Mouse (Mus musculus): ENCODE results near the gene Actr3b. TPM values are rescaled to one million over a fixed set of nuclear protein-coding genes. Genes with fewer than 3 reads are reported as not detected.
"Not testable (repeated sequence)": the region's sequence is repeated elsewhere in the genome, so short reads cannot be mapped to it uniquely, and the experiment has no call there.

The Actr3b gene
- 48.7 and 49.3 TPM in 2 replicates for polyA plus RNA-seq (2015; fragmentation: Nextera tagmentation; extraction: Ambion mirVana)

- H3K36me3 ChIP-seq, result no peaks in the 10 kb centered on the region
- H3K4me2 ChIP-seq (replicated peaks), result peak within 1 kb of the TSS; percentile 50
- no peaks in the 10 kb centered on the region for H3K9me3 ChIP-seq
- H3K27ac ChIP-seq (replicated peaks), result no peak within 1 kb of the TSS
- 3% methylated on average over 45 of the region's 45 CpGs for WGBS
- no peaks in the 10 kb centered on the region for H3K27me3 ChIP-seq
- H3K4me1 ChIP-seq, result peaks cover 19% of the 10 kb centered on the region
- ATAC-seq (replicated peaks), result peak; percentile 98
- peak within 1 kb of the TSS; percentile 76 for H3K4me3 ChIP-seq
- H3K9ac ChIP-seq (replicated peaks), result peak within 1 kb of the TSS; percentile 70
These were observed at the start of gene Actr3b for GRCm38 (mm10) chr5:25759460-25760409. Actr3b (plus strand) TSS chr5:25759997.

- ATAC-seq (replicated peaks); H3K4me3 ChIP-seq; H3K4me2 ChIP-seq (replicated peaks); H3K9ac ChIP-seq (replicated peaks); H3K4me1 ChIP-seq; H3K27ac ChIP-seq (replicated peaks); H3K27me3 ChIP-seq; H3K9me3 ChIP-seq; H3K36me3 ChIP-seq: not testable (repeated sequence)
- WGBS, result 91% methylated on average over 4 of the region's 4 CpGs
These were observed 46.6 kb upstream of the Actr3b start for GRCm38 (mm10) chr5:25713001-25713706.

DNA sequence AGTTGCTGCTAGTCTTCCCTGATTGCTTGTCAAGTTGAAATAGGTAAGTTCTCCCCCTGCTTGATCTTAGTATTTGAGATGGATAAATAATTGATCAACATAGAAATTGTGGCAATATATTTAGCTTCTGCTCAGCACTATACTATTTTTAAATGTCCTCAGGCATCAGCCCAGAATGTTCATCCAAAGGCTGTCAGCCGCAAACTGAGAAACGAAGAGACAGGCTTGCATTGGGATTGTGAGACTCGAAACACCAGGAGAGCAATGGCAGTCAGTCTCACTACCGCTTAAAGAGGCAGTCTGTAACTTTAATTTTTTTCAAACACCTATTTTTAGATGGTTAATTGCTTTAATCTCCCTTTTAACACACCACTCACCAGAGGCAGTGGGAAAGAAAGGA lies 40.4 kb upstream of the Actr3b start:
- Histone ChIP-seq H3K27ac (replicated peaks) (no peak overlapping the region), H3K4me3 (no peak overlapping the region), H3K4me2 (replicated peaks) (no peak overlapping the region), H3K9me3 (no peaks in the 10 kb centered on the region), H3K4me1 (0 out of 2 replicates have a peak, but pooled peaks cover 4% of the 10 kb centered on the region), H3K27me3 (no peaks in the 10 kb centered on the region), H3K36me3 (no peaks in the 10 kb centered on the region), H3K9ac (replicated peaks) (no peak overlapping the region)
- no peak for ATAC-seq (replicated peaks)
- WGBS, result 59% methylated on average over 4 of the region's 4 CpGs

DNA sequence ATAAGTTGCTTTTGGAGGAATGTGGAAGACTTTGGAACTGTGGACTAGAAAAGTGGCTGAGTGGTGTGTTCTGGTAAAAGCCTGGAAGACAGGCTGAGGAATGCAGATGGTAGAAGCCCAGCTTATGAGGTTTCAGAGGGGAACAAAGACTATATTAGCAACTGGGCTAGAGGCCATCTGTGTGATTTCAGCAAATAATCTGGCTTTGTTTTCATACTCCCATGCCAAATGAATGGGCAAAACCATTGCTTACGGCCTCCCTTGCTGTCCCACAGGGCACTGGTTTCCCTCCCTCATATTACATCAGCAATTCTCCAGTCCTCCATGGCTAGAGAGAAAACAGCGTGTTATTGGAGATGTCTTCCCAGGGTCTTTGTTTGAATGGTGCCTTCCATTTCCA lies 36.8 kb upstream of the Actr3b start:
- H3K9ac ChIP-seq (replicated peaks), result no peak overlapping the region
- 59% methylated on average over 2 of the region's 2 CpGs for WGBS
- ATAC-seq (replicated peaks), result no peak
- H3K36me3 ChIP-seq, result no peaks in the 10 kb centered on the region
- H3K27me3 ChIP-seq, result no peaks in the 10 kb centered on the region
- no peak overlapping the region for H3K27ac ChIP-seq (replicated peaks)
- 0 out of 2 replicates have a peak, but pooled peaks cover 4% of the 10 kb centered on the region for H3K4me1 ChIP-seq
- H3K9me3 ChIP-seq, result no peaks in the 10 kb centered on the region
- H3K4me3 ChIP-seq, result no peak overlapping the region
- H3K4me2 ChIP-seq (replicated peaks), result no peak overlapping the region

- Histone ChIP-seq H3K4me1 (0 out of 2 replicates have a peak, but pooled peaks cover 4% of the 10 kb centered on the region), H3K9ac (replicated peaks) (no peak overlapping the region), H3K27ac (replicated peaks) (no peak overlapping the region), H3K9me3 (no peaks in the 10 kb centered on the region), H3K36me3 (no peaks in the 10 kb centered on the region), H3K4me2 (replicated peaks) (no peak overlapping the region), H3K27me3 (no peaks in the 10 kb centered on the region), H3K4me3 (no peak overlapping the region)
- WGBS, result 39% methylated on average over 1 of the region's 1 CpGs
- ATAC-seq (replicated peaks), result no peak
These were observed 35.6 kb upstream of the Actr3b start for GRCm38 (mm10) chr5:25724134-25724675.

GRCm38 (mm10) chr5:25734318-25734717 lies 25.5 kb upstream of the Actr3b start:
- no peak for ATAC-seq (replicated peaks)
- H3K27ac ChIP-seq (replicated peaks), result no peak overlapping the region
- no peaks in the 10 kb centered on the region for H3K27me3 ChIP-seq
- H3K4me2 ChIP-seq (replicated peaks), result no peak overlapping the region
- H3K9me3 ChIP-seq, result no peaks in the 10 kb centered on the region
- WGBS, result 20% methylated on average over 1 of the region's 1 CpGs
- H3K36me3 ChIP-seq, result no peaks in the 10 kb centered on the region
- no peak overlapping the region for H3K4me3 ChIP-seq
- 0 out of 2 replicates have a peak, but pooled peaks cover 3% of the 10 kb centered on the region for H3K4me1 ChIP-seq
- no peak overlapping the region for H3K9ac ChIP-seq (replicated peaks)

DNA sequence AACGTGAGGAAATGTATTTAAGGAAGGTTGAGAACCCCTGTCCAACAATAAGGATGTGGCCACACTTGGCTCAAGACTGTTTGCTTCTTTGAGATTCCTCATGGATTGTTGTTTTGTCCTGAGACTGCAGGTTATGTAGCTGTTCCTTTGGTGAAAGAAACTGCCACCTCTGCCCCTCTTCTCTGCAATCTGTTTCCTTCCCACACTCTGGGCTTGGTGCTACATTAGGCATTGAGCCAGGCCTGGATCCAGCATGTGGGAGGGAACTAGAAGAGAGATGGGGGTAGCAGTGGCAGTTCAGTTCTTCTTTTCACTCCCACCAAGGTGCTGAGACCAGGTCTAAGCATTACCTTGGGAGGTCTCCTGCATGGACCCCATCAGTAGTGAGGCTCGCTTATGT lies 23.9 kb upstream of the Actr3b start:
- Histone ChIP-seq H3K27ac (replicated peaks) (no peak overlapping the region), H3K27me3 (no peaks in the 10 kb centered on the region), H3K9ac (replicated peaks) (no peak overlapping the region), H3K4me2 (replicated peaks) (no peak overlapping the region), H3K36me3 (no peaks in the 10 kb centered on the region), H3K4me3 (no peak overlapping the region), H3K9me3 (no peaks in the 10 kb centered on the region), H3K4me1 (0 out of 2 replicates have a peak, but pooled peaks cover 3% of the 10 kb centered on the region)
- ATAC-seq (replicated peaks), result no peak
- WGBS, result 79% methylated on average over 2 of the region's 2 CpGs

DNA sequence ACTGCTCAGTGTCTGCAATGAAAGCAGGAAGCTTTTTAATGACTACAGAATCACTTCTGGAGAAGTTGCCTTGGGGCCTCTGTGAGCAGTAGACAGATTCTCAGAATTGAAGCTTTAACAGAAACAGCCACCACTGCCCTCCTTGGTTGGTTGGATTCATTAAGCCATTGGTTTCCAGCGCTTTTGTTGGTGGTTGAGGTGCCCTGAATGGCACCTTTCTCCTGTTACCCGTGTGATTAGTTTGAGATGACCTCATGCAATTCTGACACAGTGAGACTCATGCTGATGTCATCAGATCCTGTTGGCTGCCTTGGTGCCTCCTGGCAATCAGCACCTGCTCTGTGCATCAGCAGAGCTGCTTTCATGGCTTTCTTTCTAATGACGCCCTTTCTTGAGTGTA lies 21.3 kb upstream of the Actr3b start:
- ATAC-seq (replicated peaks), result peak; percentile 96
- Histone ChIP-seq H3K36me3 (no peaks in the 10 kb centered on the region), H3K27ac (replicated peaks) (0 out of 2 replicates have a peak overlapping the region, but pooled peaks have one; percentile 8), H3K27me3 (no peaks in the 10 kb centered on the region), H3K4me1 (0 out of 2 replicates have a peak, but pooled peaks cover 3% of the 10 kb centered on the region), H3K9ac (replicated peaks) (no peak overlapping the region), H3K4me3 (no peak overlapping the region), H3K9me3 (no peaks in the 10 kb centered on the region), H3K4me2 (replicated peaks) (no peak overlapping the region)
- WGBS, result 13% methylated on average over 3 of the region's 3 CpGs

GRCm38 (mm10) chr5:25738902-25739301 lies 20.9 kb upstream of the Actr3b start:
- not testable (repeated sequence) for H3K36me3 ChIP-seq; H3K4me2 ChIP-seq (replicated peaks); H3K4me3 ChIP-seq; H3K9ac ChIP-seq (replicated peaks); H3K9me3 ChIP-seq; H3K4me1 ChIP-seq; H3K27me3 ChIP-seq
- WGBS, result 51% methylated on average over 1 of the region's 1 CpGs
- H3K27ac ChIP-seq (replicated peaks), result 0 out of 2 replicates have a peak overlapping the region, but pooled peaks have one; percentile 8
- ATAC-seq (replicated peaks), result peak; percentile 77

GRCm38 (mm10) chr5:25747904-25748303 lies 11.9 kb upstream of the Actr3b start:
- no peak overlapping the region for H3K9ac ChIP-seq (replicated peaks)
- peaks cover 14% of the 10 kb centered on the region for H3K4me1 ChIP-seq
- no peak overlapping the region for H3K4me3 ChIP-seq
- H3K27me3 ChIP-seq, result no peaks in the 10 kb centered on the region
- H3K36me3 ChIP-seq, result no peaks in the 10 kb centered on the region
- H3K9me3 ChIP-seq, result no peaks in the 10 kb centered on the region
- no peak for ATAC-seq (replicated peaks)
- H3K27ac ChIP-seq (replicated peaks), result no peak overlapping the region
- no peak overlapping the region for H3K4me2 ChIP-seq (replicated peaks)

DNA sequence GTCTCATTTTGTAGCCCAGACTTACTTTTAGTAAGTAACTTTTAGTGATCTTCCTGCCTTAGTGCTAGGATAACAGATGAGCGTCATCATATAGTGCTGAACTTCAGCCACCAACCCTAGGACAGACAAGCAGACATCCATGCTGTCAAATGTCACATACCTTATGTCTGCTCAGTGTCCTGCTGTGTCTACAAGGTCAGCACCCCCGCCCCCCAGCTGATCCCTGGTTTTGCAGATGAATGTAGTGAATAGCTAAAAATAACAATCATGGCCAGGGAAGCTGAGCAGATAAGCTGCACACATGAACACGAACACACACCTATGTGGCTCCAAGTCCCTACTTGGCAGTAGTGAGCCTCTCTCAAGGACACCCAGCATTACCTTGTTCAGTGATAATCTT lies 11.2 kb upstream of the Actr3b start:
- no peaks in the 10 kb centered on the region for H3K9me3 ChIP-seq
- H3K27ac ChIP-seq (replicated peaks), result no peak overlapping the region
- ATAC-seq (replicated peaks), result no peak
- 83% methylated on average over 3 of the region's 3 CpGs for WGBS
- H3K27me3 ChIP-seq, result no peaks in the 10 kb centered on the region
- no peaks in the 10 kb centered on the region for H3K36me3 ChIP-seq
- H3K9ac ChIP-seq (replicated peaks), result no peak overlapping the region
- H3K4me3 ChIP-seq, result no peak overlapping the region
- H3K4me2 ChIP-seq (replicated peaks), result no peak overlapping the region
- peaks cover 20% of the 10 kb centered on the region for H3K4me1 ChIP-seq

- Histone ChIP-seq H3K4me3 (no peak overlapping the region), H3K9ac (replicated peaks) (no peak overlapping the region), H3K9me3 (no peaks in the 10 kb centered on the region), H3K36me3 (no peaks in the 10 kb centered on the region), H3K27ac (replicated peaks) (peak overlapping the region; percentile 35; the same call in 1 of the 2 replicates), H3K27me3 (no peaks in the 10 kb centered on the region), H3K4me1 (peaks cover 39% of the 10 kb centered on the region), H3K4me2 (replicated peaks) (no peak overlapping the region)
- ATAC-seq (replicated peaks), result no peak
These were observed 8.2 kb upstream of the Actr3b start for GRCm38 (mm10) chr5:25751552-25751951.
